15 mouse cellular contexts compared by ENCODE assay signal in genomic region chr9:92545021-92545420, GRCm38 (mm10). TPM values are rescaled to one million over a fixed set of nuclear protein-coding genes. Genes with fewer than 3 reads are reported as not detected.
DNase-seq lines count a peak whose midpoint lies in the region; ATAC-seq lines count a peak whose summit lies in the region.
"Had no signal": no experiment of that assay in that cellular context is flagged by ENCODE, and none has a peak within 500 bp of the region (broad histone marks: within the 10 kb centered on the region; RNA-seq: fewer than 3 reads in every experiment).

No protein-coding gene starts in this region.

- no peaks in the 10 kb centered on the region for H3K9me3 ChIP-seq in heart, embryonic 15.5 days (replicated peaks)
- H3K9me3 ChIP-seq in limb, embryonic 12.5 days, result no peaks in the 10 kb centered on the region
- H3K9me3 ChIP-seq in limb, embryonic 10.5 days (replicated peaks), result no peaks in the 10 kb centered on the region
- H3K9me3 ChIP-seq in hindbrain, embryonic 16.5 days (ENCODE audit: control insufficient read depth, low read length), result no peaks in the 10 kb centered on the region
- H3K9me3 ChIP-seq in neural tube, embryonic 15.5 days (replicated peaks), result no peaks in the 10 kb centered on the region
- H3K9me3 ChIP-seq: midbrain, embryonic 10.5 days had no signal

- intact Hi-C loops in heart, postnatal 36 days (cut with DNase I), result loop anchor here (10.0 kb wide), 1 partner anchor 1990 kb away; the partner anchor contains the start of gene 1190002N15Rik

- ATAC-seq in heart, embryonic 15.5 days (replicated peaks; ENCODE audit: insufficient number of reproducible peaks, insufficient read depth, low FRiP score, low read depth), result no peak
- ATAC-seq in limb, embryonic 12.5 days (ENCODE audit: insufficient number of reproducible peaks, insufficient read depth, low FRiP score, low TSS enrichment, low read depth), result no peak
- ATAC-seq in hindbrain, embryonic 16.5 days, result no peak
- ATAC-seq in neural tube, embryonic 15.5 days (ENCODE audit: low FRiP score), result no peak
- ATAC-seq: forebrain, embryonic 14.5 days had no signal

- H3K36me3 ChIP-seq in heart, embryonic 15.5 days, result no peaks in the 10 kb centered on the region; the same call in 1 of the 2 replicates
- H3K36me3 ChIP-seq in limb, embryonic 12.5 days, result peaks cover 21% of the 10 kb centered on the region
- peaks cover 16% of the 10 kb centered on the region for H3K36me3 ChIP-seq in limb, embryonic 10.5 days
- H3K36me3 ChIP-seq in hindbrain, embryonic 16.5 days (ENCODE audit: control insufficient read depth, insufficient read depth, low read length), result no peaks in the 10 kb centered on the region
- no peaks in the 10 kb centered on the region for H3K36me3 ChIP-seq in neural tube, embryonic 15.5 days

- H3K27ac ChIP-seq in heart, embryonic 15.5 days, result peak overlapping the region; percentile 58; the same call in 1 of the 2 replicates
- no peak overlapping the region for H3K27ac ChIP-seq in limb, embryonic 12.5 days
- H3K27ac ChIP-seq in limb, embryonic 10.5 days, result no peak overlapping the region
- no peak overlapping the region for H3K27ac ChIP-seq in hindbrain, embryonic 16.5 days (ENCODE audit: low read depth, low read length)
- no peak overlapping the region for H3K27ac ChIP-seq in neural tube, embryonic 15.5 days (replicated peaks)
- H3K27ac ChIP-seq: midbrain, embryonic 10.5 days had no signal

- H3K4me3 ChIP-seq in heart, embryonic 15.5 days, result 0 out of 2 replicates have a peak overlapping the region, but pooled peaks have one; percentile 8
- no peak overlapping the region; the same call in 1 of the 2 replicates for H3K4me3 ChIP-seq in limb, embryonic 12.5 days (replicated peaks)
- H3K4me3 ChIP-seq in limb, embryonic 10.5 days, result no peak overlapping the region
- H3K4me3 ChIP-seq in hindbrain, embryonic 16.5 days (ENCODE audit: low read length), result no peak overlapping the region
- H3K4me3 ChIP-seq in neural tube, embryonic 15.5 days (replicated peaks), result no peak overlapping the region
- H3K4me3 ChIP-seq: midbrain, embryonic 10.5 days had no signal

- no peak for DNase-seq in heart, postnatal 36 days
- DNase-seq in limb, embryonic 10.5 days (ENCODE audit: low spot score), result no peak
- DNase-seq in right cerebral cortex, postnatal 4 days, result no peak
- no peak for DNase-seq in ovary, postnatal 36 days (ENCODE audit: low spot score)
- DNase-seq: adrenal gland, postnatal 25 days; cerebellum, adult 9-11 months; gastrocnemius, postnatal 10 days; lung, postnatal 10 days; thymus, postnatal 4 days had no signal

- no peak overlapping the region for H3K9ac ChIP-seq in heart, embryonic 15.5 days
- no peak overlapping the region for H3K9ac ChIP-seq in limb, embryonic 12.5 days (replicated peaks)
- no peak overlapping the region for H3K9ac ChIP-seq in hindbrain, embryonic 16.5 days (ENCODE audit: low read depth, low read length)
- no peak overlapping the region for H3K9ac ChIP-seq in neural tube, embryonic 15.5 days (replicated peaks)

- 55% methylated on average over 6 of the region's 6 CpGs for WGBS in heart, embryonic 15.5 days
- WGBS in limb, embryonic 12.5 days, result 87% methylated on average over 6 of the region's 6 CpGs
- 90% methylated on average over 6 of the region's 6 CpGs for WGBS in limb, embryonic 10.5 days
- 75% methylated on average over 6 of the region's 6 CpGs for WGBS in hindbrain, embryonic 16.5 days
- 82% methylated on average over 6 of the region's 6 CpGs for WGBS in neural tube, embryonic 15.5 days

- H3K4me1 ChIP-seq in heart, embryonic 15.5 days (replicated peaks), result peaks cover 49% of the 10 kb centered on the region
- H3K4me1 ChIP-seq in limb, embryonic 12.5 days (replicated peaks), result peaks cover 66% of the 10 kb centered on the region
- H3K4me1 ChIP-seq in limb, embryonic 10.5 days, result peaks cover 47% of the 10 kb centered on the region
- H3K4me1 ChIP-seq in hindbrain, embryonic 16.5 days (ENCODE audit: control insufficient read depth, insufficient read depth, low read depth, low read length), result peaks cover 16% of the 10 kb centered on the region
- H3K4me1 ChIP-seq in neural tube, embryonic 15.5 days, result peaks cover 35% of the 10 kb centered on the region

- no peaks in the 10 kb centered on the region for H3K27me3 ChIP-seq in heart, embryonic 15.5 days
- H3K27me3 ChIP-seq in limb, embryonic 12.5 days, result no peaks in the 10 kb centered on the region
- H3K27me3 ChIP-seq in limb, embryonic 10.5 days (ENCODE audit: low read depth, poor library complexity, severe bottlenecking), result no peaks in the 10 kb centered on the region
- H3K27me3 ChIP-seq in hindbrain, embryonic 16.5 days (replicated peaks; ENCODE audit: control insufficient read depth, insufficient read depth, low read length), result no peaks in the 10 kb centered on the region
- H3K27me3 ChIP-seq in neural tube, embryonic 15.5 days (replicated peaks), result 0 out of 2 replicates have a peak, but pooled peaks cover 3% of the 10 kb centered on the region

- H3K4me2 ChIP-seq in heart, embryonic 15.5 days, result peak overlapping the region; percentile 93
- peak overlapping the region; percentile 63 for H3K4me2 ChIP-seq in limb, embryonic 12.5 days
- peak overlapping the region; percentile 9; the same call in 1 of the 2 replicates for H3K4me2 ChIP-seq in hindbrain, embryonic 16.5 days (ENCODE audit: low read length)
- H3K4me2 ChIP-seq in neural tube, embryonic 15.5 days, result peak overlapping the region; percentile 84; the same call in 1 of the 2 replicates

RNA-seq across cellular contexts. Expression of gene Plod2, which starts 3.0 kb away (rescaled TPM):
- 33.2 and 33.8 TPM in 2 replicates for polyA plus RNA-seq in heart, embryonic 15.5 days (2015; fragmentation: Nextera tagmentation; extraction: Ambion mirVana)
- 10 to 100 TPM; 19.3 to 20.6 TPM for total RNA-seq in heart, postnatal 36 days (2021)
- polyA plus RNA-seq in limb, embryonic 12.5 days (2016; fragmentation: Nextera tagmentation; extraction: Ambion mirVana), result 51.5 and 52.2 TPM in 2 replicates
- 19.2 and 29.5 TPM in 2 replicates for polyA plus RNA-seq in limb, embryonic 10.5 days (2016; fragmentation: Nextera tagmentation; extraction: Ambion mirVana)
- polyA plus RNA-seq in hindbrain, embryonic 16.5 days (2015; fragmentation: Nextera tagmentation; extraction: Ambion mirVana), result 11.8 and 13.9 TPM in 2 replicates
- 13.5 and 16.2 TPM in 2 replicates for polyA plus RNA-seq in neural tube, embryonic 15.5 days (2015; fragmentation: Nextera tagmentation; extraction: Ambion mirVana)

Comparison
In these comparisons a context has a peak if more than half of its experiments do, and no peak if none do; other contexts are left out.
1. H3K4me2 ChIP-seq: peak in every context shown above with its lines; median percentile 93 in heart, embryonic 15.5 days; 84 in neural tube, embryonic 15.5 days; 63 in limb, embryonic 12.5 days; 9 in hindbrain, embryonic 16.5 days.